Mouse (Mus musculus) heart, embryonic 12.5 days (tissue): ENCODE data around the gene Daxx. TPM values are rescaled to one million over a fixed set of nuclear protein-coding genes. Genes with fewer than 3 reads are reported as not detected.
A peak's percentile ranks its signal among the peaks of the same experiment; 100 is the strongest.

Experiments
- ATAC-seq: fragments of 200-750 bp; cut with Nextera tagmentation; 2 replicates; pipeline ENCODE4 v1.8.0; 2017; ENCODE audit warnings: moderate TSS enrichment, moderate library complexity; ENCODE audit not compliant: insufficient number of reproducible peaks, low FRiP score
- H3K27ac ChIP-seq: fragments of 300-500 bp; sonication (generic); 2 replicates; pipeline ENCODE4 v1.5.1; 2016; ENCODE audit warnings: mild to moderate bottlenecking, moderate library complexity; ENCODE audit not compliant: poor library complexity, severe bottlenecking
- H3K27me3 ChIP-seq: fragments of 300-500 bp; sonication (generic); replicated peaks from 2 replicates; pipeline ENCODE4 v1.6.1; 2016; ENCODE audit warnings: mild to moderate bottlenecking, moderate library complexity
- H3K36me3 ChIP-seq: fragments of 300-500 bp; sonication (generic); 2 replicates; pipeline ENCODE4 v1.6.1; 2016; ENCODE audit warnings: mild to moderate bottlenecking, moderate library complexity
- H3K4me1 ChIP-seq: fragments of 300-500 bp; sonication (generic); replicated peaks from 2 replicates; pipeline ENCODE4 v1.6.1; 2016; ENCODE audit warnings: mild to moderate bottlenecking
- H3K4me2 ChIP-seq: fragments of 300-500 bp; sonication (generic); 2 replicates; pipeline ENCODE4 v1.6.1; 2016; ENCODE audit warnings: mild to moderate bottlenecking, moderate library complexity
- H3K4me3 ChIP-seq: fragments of 300-500 bp; sonication (generic); 2 replicates; pipeline ENCODE4 v1.5.1; 2016; ENCODE audit warnings: mild to moderate bottlenecking
- H3K9ac ChIP-seq: fragments of 300-500 bp; sonication (generic); 2 replicates; pipeline ENCODE4 v1.6.1; 2016; ENCODE audit warnings: mild to moderate bottlenecking, moderate library complexity
- H3K9me3 ChIP-seq: fragments of 300-500 bp; sonication (generic); replicated peaks from 2 replicates; pipeline ENCODE4 v1.6.1; 2016; ENCODE audit warnings: mild to moderate bottlenecking, moderate library complexity
- WGBS: fragments of 180-500 bp; shearing (Covaris S2); methylation state at CpG from one replicate; pipeline ENCODE4 v1.1.7; 2016; 5-methylcytosine and 5-hydroxymethylcytosine counted together
- polyA plus RNA-seq: library from polyadenylated mRNA; unstranded; fragments of >200 nt; fragmentation: Nextera tagmentation; extraction: Ambion mirVana; gene quantifications from 2 replicates; pipeline ENCODE4 v1.2.1, GENCODE M21; 2016

The Daxx gene
- polyA plus RNA-seq, 1 experiment from 2014 or later, result 39.0 TPM

DNA sequence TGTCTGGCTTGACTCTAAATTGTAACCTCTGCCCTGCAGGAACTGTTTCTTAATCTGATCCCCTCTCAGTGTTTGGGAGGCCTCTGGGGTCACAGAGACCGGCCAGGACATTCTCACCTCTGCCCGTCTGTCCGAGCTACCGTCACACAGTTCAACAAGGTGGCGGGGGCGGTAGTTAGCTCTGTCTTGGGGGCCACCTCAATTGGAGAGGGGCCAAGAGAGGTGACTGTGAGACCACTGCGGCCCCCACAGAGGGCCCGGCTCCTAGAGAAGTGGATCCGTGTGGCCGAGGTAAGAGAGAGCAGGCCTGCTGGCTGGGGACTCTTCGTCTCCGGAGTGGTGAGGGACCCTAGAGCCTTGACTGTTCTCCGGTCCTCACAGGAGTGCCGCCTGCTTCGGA is 23.8 kb downstream of the Daxx start:
- H3K9me3 ChIP-seq, result no peaks in the 10 kb centered on the region
- H3K27me3 ChIP-seq, result no peaks in the 10 kb centered on the region
- H3K36me3 ChIP-seq, result peaks cover 57% of the 10 kb centered on the region
- H3K9ac ChIP-seq, result no peak overlapping the region
- H3K4me1 ChIP-seq, result peaks cover 18% of the 10 kb centered on the region
- no peak overlapping the region for H3K27ac ChIP-seq
- ATAC-seq, result no peak
- 93% methylated on average over 15 of the region's 15 CpGs for WGBS
- H3K4me2 ChIP-seq, result no peak overlapping the region
- H3K4me3 ChIP-seq, result no peak overlapping the region

DNA sequence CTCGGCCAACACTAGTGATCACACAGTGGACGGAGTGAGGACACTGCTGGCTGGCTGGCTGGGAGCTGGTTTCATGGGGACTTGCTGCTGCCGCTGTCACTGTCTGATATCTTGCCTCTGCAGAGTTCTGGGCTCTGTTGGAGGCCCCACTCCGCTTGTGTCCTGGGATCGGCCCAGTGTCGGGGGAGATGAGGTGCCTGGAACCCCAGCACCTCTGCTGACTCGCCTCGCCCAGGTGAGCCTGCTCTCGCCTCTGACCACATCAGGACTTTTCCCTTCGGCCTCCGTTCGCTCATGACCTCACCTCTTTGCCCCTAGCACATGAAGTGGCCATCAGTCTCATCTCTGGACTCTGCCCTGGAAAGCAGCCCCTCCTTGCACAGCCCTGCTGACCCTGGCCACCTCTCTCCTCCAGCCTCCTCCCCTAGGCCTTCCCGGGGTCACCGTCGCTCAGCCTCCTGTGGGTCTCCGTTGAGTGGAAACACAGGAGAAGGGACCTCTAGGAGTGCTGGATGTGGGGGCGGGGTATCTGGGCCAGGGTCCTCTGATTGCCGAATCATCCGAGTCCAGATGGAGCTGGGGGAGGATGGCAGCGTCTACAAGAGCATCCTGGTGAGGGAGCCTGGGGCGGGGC is 26.3 kb downstream of the Daxx start:
- H3K27me3 ChIP-seq, result no peaks in the 10 kb centered on the region
- no peaks in the 10 kb centered on the region for H3K9me3 ChIP-seq
- ATAC-seq, result no peak
- H3K4me3 ChIP-seq, result no peak overlapping the region
- peaks cover 66% of the 10 kb centered on the region for H3K36me3 ChIP-seq
- H3K27ac ChIP-seq, result no peak overlapping the region
- H3K4me1 ChIP-seq, result peaks cover 21% of the 10 kb centered on the region
- WGBS, result 83% methylated on average over 21 of the region's 21 CpGs
- H3K4me2 ChIP-seq, result no peak overlapping the region
- H3K9ac ChIP-seq, result no peak overlapping the region

DNA sequence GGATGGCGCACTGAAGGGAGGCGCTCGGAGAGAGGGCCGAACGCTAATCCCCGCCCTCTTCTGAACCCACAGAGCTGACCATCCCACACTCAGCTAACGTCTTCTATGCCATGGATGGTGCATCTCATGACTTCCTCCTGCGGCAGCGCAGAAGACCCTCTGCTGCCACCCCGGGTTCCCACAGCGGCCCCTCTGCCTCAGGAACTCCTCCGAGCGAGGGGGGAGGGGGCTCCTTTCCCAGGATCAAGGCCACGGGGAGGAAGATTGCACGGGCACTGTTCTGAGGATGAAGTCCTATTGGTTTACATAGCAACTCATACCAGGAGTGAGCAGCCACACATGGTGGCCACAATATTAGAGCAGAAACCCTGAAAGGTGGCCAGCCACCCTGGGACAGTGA is 27.8 kb downstream of the Daxx start:
- H3K36me3 ChIP-seq, result peaks cover 68% of the 10 kb centered on the region
- no peaks in the 10 kb centered on the region for H3K27me3 ChIP-seq
- H3K4me1 ChIP-seq, result peaks cover 19% of the 10 kb centered on the region
- no peak overlapping the region for H3K4me3 ChIP-seq
- no peak overlapping the region for H3K27ac ChIP-seq
- H3K9me3 ChIP-seq, result no peaks in the 10 kb centered on the region
- no peak overlapping the region for H3K4me2 ChIP-seq
- H3K9ac ChIP-seq, result no peak overlapping the region
- no peak for ATAC-seq
- 85% methylated on average over 15 of the region's 15 CpGs for WGBS

DNA sequence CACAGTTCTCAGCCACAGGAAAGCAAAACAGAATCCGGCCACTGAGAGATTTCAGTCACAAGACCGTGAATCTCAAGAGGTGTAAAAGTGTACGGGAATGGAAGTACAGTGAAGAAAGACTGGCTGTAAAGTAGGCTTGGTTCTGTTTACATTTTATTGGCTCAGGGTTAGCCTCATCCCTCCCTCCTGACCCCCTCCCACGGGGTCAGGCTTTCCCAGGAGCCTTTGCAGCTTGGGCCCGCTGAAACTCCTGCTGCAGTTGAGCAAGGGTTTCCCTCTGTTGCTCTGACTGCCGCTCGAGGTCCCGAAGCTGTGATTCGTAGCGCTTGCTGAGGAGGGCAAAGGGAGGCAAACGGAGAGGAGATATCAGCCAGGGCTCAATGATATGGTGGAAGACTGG is 29.6 kb downstream of the Daxx start:
- WGBS, result 75% methylated on average over 11 of the region's 11 CpGs
- H3K9ac ChIP-seq, result no peak overlapping the region
- H3K36me3 ChIP-seq, result peaks cover 62% of the 10 kb centered on the region
- H3K27ac ChIP-seq, result no peak overlapping the region
- peak overlapping the region; percentile 2; the same call in 1 of the 2 replicates for H3K4me3 ChIP-seq
- no peak for ATAC-seq
- H3K4me2 ChIP-seq, result peak overlapping the region; percentile 92
- no peaks in the 10 kb centered on the region for H3K9me3 ChIP-seq
- peaks cover 19% of the 10 kb centered on the region for H3K4me1 ChIP-seq
- H3K27me3 ChIP-seq, result no peaks in the 10 kb centered on the region

DNA sequence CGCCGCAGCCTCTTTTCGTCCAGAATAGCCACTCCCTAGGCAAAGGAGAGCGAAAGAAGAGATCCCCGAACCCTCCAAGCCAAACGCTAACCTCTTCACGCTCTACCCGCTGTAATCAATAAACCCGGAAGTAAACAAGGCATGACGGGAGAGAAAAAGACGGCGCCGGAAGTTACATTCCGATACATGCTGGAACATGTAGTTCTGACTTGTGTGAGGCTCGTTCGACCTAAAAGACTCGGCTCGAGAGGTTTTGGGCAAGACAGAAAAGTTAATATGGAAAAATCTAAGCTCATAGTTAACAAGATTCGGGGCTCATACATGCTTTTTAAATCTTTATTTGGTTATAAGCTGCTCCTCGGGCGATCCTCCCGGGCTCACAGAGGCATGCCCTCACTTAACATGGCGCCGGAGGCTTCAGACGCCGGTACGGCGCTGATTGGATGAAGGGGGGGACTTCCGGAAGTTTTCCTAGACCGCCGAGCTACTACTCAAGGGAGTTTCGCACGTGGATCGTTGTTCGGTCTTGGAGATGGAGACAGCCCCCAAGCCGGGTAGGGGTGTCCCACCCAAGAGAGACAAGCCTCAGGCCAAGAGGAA is 31.1 kb downstream of the Daxx start, which contains the start of the genes Pfdn6 and Wdr46:
Pfdn6 (minus strand) TSS at position 138 of the 600 bp plus-strand sequence.
Wdr46 (plus strand) TSS at position 455 of the 600 bp plus-strand sequence.
- H3K36me3 ChIP-seq, result peaks cover 61% of the 10 kb centered on the region

DNA sequence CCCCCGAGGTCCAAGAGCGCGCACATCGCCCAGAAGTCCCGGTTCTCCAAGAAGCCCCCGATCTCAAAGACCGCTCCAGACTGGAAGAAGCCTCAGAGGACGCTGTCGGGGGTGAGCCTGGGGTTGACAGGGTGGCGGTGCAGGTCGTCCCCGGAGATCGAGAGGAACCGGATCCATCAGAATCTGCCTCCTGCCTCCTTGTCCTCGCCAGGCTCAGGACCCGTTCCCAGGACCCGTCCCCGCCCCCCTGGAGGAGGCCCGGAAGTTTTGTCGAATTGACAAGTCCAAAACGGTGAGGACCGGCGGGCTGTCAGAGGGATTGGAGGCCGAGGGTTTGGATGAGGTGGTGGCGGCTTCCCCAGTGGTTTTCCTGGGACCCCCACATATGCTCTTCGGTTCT is 31.8 kb downstream of the Daxx start:
- Histone ChIP-seq H3K36me3 (peaks cover 60% of the 10 kb centered on the region), H3K4me1 (peaks cover 19% of the 10 kb centered on the region), H3K4me2 (peak overlapping the region; percentile 92), H3K27me3 (no peaks in the 10 kb centered on the region), H3K9me3 (no peaks in the 10 kb centered on the region), H3K4me3 (peak overlapping the region; percentile 82), H3K27ac (no peak overlapping the region), H3K9ac (peak overlapping the region; percentile 93)
- no peak for ATAC-seq
- WGBS, result 2% methylated on average over 26 of the region's 26 CpGs

More for the DNA sequence above, 31.1 kb downstream of the Daxx start, which contains the start of the genes Pfdn6 and Wdr46:
- peak within 1 kb of the TSS; percentile 82 for H3K4me3 ChIP-seq
- no peaks in the 10 kb centered on the region for H3K27me3 ChIP-seq
- under 1% methylated on average over 36 of the region's 36 CpGs for WGBS
- H3K27ac ChIP-seq, result no peak within 1 kb of the TSS
- peak within 1 kb of the TSS; percentile 92 for H3K4me2 ChIP-seq
- ATAC-seq, result peak; percentile 86
- H3K4me1 ChIP-seq, result peaks cover 19% of the 10 kb centered on the region
- no peaks in the 10 kb centered on the region for H3K9me3 ChIP-seq
- H3K9ac ChIP-seq, result peak within 1 kb of the TSS; percentile 93

DNA sequence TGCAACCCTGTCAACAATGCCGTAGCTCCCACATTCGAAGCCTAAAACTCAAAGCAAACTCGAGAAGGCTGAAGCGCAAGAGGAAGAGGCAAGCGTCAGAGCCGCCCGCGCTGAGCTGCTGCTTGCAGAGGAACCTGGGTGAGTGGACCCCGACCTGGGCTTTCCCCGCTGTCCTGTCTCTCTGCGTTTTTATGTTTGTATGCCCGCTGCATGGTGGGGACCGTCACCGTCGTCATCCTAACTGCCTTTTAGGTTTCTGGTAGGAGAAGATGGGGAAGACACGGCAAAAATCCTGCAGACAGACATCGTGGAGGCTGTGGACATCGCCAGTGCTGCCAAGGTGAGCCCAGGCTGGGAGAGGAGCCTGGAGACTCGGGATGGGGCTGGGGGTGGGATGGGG is 32.2 kb downstream of the Daxx start:
- peaks cover 61% of the 10 kb centered on the region for H3K36me3 ChIP-seq
- no peaks in the 10 kb centered on the region for H3K27me3 ChIP-seq
- H3K9ac ChIP-seq, result peak overlapping the region; percentile 93
- peak overlapping the region; percentile 92 for H3K4me2 ChIP-seq
- 47% methylated on average over 19 of the region's 19 CpGs for WGBS
- H3K27ac ChIP-seq, result no peak overlapping the region
- no peak for ATAC-seq
- H3K4me1 ChIP-seq, result peaks cover 19% of the 10 kb centered on the region
- H3K4me3 ChIP-seq, result peak overlapping the region; percentile 82
- no peaks in the 10 kb centered on the region for H3K9me3 ChIP-seq

DNA sequence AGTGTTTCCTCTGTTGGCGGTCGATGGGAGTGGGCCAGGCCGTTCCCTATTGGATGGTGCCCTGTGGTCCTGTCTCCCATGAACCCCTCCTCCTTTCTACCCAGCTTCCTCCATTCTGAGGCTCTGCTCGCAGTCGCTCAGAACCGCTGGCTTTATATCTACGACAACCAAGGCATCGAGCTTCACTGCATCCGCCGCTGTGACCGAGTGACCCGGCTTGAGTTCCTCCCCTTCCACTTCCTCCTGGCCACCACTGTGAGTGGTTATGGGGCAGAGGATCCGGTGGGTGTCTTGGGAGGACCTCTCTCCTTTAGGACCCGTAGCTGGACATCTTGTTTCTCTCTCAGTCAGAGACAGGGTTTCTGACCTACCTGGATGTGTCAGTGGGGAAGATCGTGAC is 34.2 kb downstream of the Daxx start:
- ATAC-seq, result no peak
- no peak overlapping the region for H3K4me3 ChIP-seq
- H3K27me3 ChIP-seq, result no peaks in the 10 kb centered on the region
- H3K36me3 ChIP-seq, result peaks cover 53% of the 10 kb centered on the region
- H3K4me2 ChIP-seq, result no peak overlapping the region
- no peak overlapping the region for H3K27ac ChIP-seq
- peaks cover 19% of the 10 kb centered on the region for H3K4me1 ChIP-seq
- no peaks in the 10 kb centered on the region for H3K9me3 ChIP-seq
- no peak overlapping the region for H3K9ac ChIP-seq
- 95% methylated on average over 15 of the region's 15 CpGs for WGBS

DNA sequence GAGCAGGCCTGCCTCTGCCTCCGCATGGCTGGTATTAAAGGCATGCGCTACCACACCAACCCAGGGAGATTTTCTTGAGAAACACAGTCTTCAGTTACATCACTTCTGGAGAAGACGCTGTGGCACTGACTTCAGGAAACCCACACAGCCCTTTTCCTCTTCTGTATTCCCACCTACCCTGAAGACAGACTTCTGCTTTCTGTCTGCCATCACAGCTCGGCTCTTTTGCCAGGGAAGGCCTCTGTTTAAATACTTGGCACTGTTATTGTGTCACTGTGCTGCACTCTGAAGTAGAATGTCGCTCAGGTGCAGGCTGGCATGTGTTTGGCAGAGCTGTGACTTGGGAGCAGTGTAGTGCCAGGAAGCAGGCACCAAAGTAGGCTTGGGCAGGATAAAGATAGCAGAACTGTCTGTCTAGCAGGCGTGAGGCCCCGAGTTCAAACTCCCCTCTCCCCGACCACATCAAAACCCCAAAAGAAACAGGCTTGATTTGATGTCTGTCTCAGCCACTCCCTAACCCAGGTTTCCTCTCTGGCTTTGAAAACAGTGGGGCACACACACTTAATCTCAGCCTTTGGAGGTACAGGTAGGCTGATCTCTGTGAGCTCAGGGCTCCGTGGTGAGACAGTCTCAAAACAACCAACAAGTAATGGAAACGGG is 38.3 kb downstream of the Daxx start:
- Histone ChIP-seq H3K4me3 (no peak overlapping the region), H3K27ac (no peak overlapping the region), H3K4me2 (no peak overlapping the region), H3K9ac (no peak overlapping the region), H3K9me3 (no peaks in the 10 kb centered on the region), H3K36me3 (peaks cover 68% of the 10 kb centered on the region), H3K27me3 (no peaks in the 10 kb centered on the region), H3K4me1 (peaks cover 29% of the 10 kb centered on the region)
- WGBS, result 86% methylated on average over 10 of the region's 10 CpGs
- ATAC-seq, result no peak

DNA sequence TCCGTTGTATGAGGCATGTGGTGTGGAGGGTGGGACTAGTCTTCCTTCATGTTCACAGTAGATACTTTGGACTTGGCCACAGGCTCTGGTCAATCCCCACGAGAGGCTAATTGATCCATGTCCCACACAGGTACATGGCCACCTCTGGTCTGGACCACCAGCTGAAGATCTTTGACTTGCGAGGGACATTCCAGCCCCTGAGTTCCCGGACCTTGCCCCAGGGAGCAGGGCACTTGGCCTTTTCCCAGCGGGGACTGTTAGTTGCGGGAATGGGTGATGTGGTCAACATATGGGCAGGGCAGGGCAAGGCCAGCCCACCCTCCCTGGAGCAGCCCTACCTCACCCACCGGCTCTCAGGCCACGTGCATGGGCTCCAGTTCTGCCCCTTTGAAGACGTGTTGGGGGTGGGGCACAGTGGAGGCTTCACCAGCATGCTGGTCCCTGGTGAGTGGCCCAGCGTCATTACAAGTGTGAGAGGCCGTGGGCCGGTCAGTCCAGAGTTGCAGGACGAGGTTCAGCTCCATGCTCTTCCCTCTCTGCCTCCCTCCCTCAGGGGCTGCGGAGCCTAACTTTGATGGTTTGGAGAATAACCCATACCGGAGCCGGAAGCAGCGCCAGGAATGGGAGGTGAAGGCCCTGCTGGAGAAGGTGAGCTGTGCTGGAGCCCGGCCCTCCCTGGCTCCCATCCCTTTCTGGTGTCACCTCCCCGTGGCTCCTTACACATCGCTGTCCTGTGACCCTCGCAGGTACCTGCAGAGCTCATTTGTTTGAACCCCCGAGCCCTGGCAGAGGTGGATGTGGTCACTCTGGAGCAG is 39.1 kb downstream of the Daxx start:
- no peak overlapping the region for H3K9ac ChIP-seq
- peaks cover 70% of the 10 kb centered on the region for H3K36me3 ChIP-seq
- peaks cover 36% of the 10 kb centered on the region for H3K4me1 ChIP-seq
- H3K4me2 ChIP-seq, result no peak overlapping the region
- WGBS, result 90% methylated on average over 22 of the region's 22 CpGs
- H3K27ac ChIP-seq, result no peak overlapping the region
- H3K4me3 ChIP-seq, result no peak overlapping the region
- H3K9me3 ChIP-seq, result no peaks in the 10 kb centered on the region
- H3K27me3 ChIP-seq, result no peaks in the 10 kb centered on the region
- no peak for ATAC-seq
